ENCODE assay signal across 10 mouse cellular contexts in the genomic region with DNA sequence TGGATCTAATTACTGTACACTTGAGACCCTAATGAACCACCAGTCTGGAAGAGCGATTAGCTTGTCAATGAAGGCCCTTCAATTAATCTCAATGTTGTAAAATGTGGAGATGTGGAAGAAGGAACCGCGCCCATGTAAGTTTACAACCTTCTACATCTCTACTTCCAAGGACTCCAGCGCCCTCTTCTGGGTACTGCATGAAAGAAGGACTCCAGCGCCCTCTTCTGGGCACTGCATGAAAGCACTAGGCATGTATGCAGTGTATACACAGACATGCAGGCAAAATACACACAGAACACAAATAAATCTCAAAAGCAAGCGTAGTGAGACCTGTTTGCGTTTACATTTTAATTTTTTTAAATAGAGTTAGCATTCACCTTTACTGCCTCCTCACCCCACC. TPM values are rescaled to one million over a fixed set of nuclear protein-coding genes. Genes with fewer than 3 reads are reported as not detected.
DNase-seq lines count a peak whose midpoint lies in the region; ATAC-seq lines count a peak whose summit lies in the region.
"Had no signal": no experiment of that assay in that cellular context is flagged by ENCODE, and none has a peak within 500 bp of the region (broad histone marks: within the 10 kb centered on the region; RNA-seq: fewer than 3 reads in every experiment).

No protein-coding gene starts in this region.

- 82% methylated on average over 7 of the region's 7 CpGs for WGBS in midbrain, embryonic 11.5 days
- 86% methylated on average over 7 of the region's 7 CpGs for WGBS in midbrain, embryonic 16.5 days
- WGBS in kidney, embryonic 15.5 days = 74% methylated on average over 7 of the region's 7 CpGs

- no peak overlapping the region for H3K4me3 ChIP-seq in midbrain, embryonic 11.5 days (ENCODE audit: low read depth, low read length)
- no peak overlapping the region for H3K4me3 ChIP-seq in midbrain, embryonic 16.5 days (ENCODE audit: low read depth, low read length)
- H3K4me3 ChIP-seq in kidney, embryonic 15.5 days (replicated peaks) = no peak overlapping the region
- H3K4me3 ChIP-seq: hindbrain, embryonic 15.5 days; neural tube, embryonic 13.5 days had no signal

- no peaks in the 10 kb centered on the region for H3K36me3 ChIP-seq in midbrain, embryonic 11.5 days (ENCODE audit: control insufficient read depth, insufficient read depth, low read length)
- no peaks in the 10 kb centered on the region for H3K36me3 ChIP-seq in midbrain, embryonic 16.5 days (ENCODE audit: control insufficient read depth, insufficient read depth, low read length)
- H3K36me3 ChIP-seq in kidney, embryonic 15.5 days = no peaks in the 10 kb centered on the region
- H3K36me3 ChIP-seq: hindbrain, embryonic 15.5 days; neural tube, embryonic 13.5 days had no signal

- peak; percentile 23 for DNase-seq in adrenal gland, postnatal 25 days
- no peak for DNase-seq in adrenal gland, adult (ENCODE audit: inconsistent age in 2 of 2, low spot score in 1 of 2)
- DNase-seq in midbrain, embryonic 11.5 days (ENCODE audit: low spot score, missing footprints) = peak; percentile 83
- DNase-seq in spleen, adult 18-20 months = peak; percentile 36 to 50
- no peak for DNase-seq in gastrocnemius, postnatal 14 days
- no peak for DNase-seq in frontal cortex, adult 2 months (ENCODE audit: extremely low spot score in 1 of 2, low spot score in 1 of 2)

- ATAC-seq in midbrain, embryonic 11.5 days (ENCODE audit: low FRiP score) = no peak
- no peak for ATAC-seq in midbrain, embryonic 16.5 days
- ATAC-seq in kidney, embryonic 15.5 days (replicated peaks; ENCODE audit: low FRiP score) = no peak

- H3K9me3 ChIP-seq in midbrain, embryonic 11.5 days (ENCODE audit: control insufficient read depth, low read length) = no peaks in the 10 kb centered on the region
- H3K9me3 ChIP-seq in midbrain, embryonic 16.5 days (replicated peaks; ENCODE audit: control insufficient read depth, low read length, poor library complexity, severe bottlenecking) = no peaks in the 10 kb centered on the region
- no peaks in the 10 kb centered on the region for H3K9me3 ChIP-seq in kidney, embryonic 15.5 days (replicated peaks)
- H3K9me3 ChIP-seq: hindbrain, embryonic 15.5 days; neural tube, embryonic 13.5 days had no signal

- H3K4me2 ChIP-seq in midbrain, embryonic 11.5 days = no peak overlapping the region
- no peak overlapping the region for H3K4me2 ChIP-seq in midbrain, embryonic 16.5 days (ENCODE audit: low read length)
- no peak overlapping the region for H3K4me2 ChIP-seq in kidney, embryonic 15.5 days
- H3K4me2 ChIP-seq: hindbrain, embryonic 15.5 days; neural tube, embryonic 13.5 days had no signal

- H3K4me1 ChIP-seq in midbrain, embryonic 11.5 days (ENCODE audit: control insufficient read depth, insufficient read depth, low read length) = no peaks in the 10 kb centered on the region
- H3K4me1 ChIP-seq in midbrain, embryonic 16.5 days (ENCODE audit: control insufficient read depth, insufficient read depth, low read length) = no peaks in the 10 kb centered on the region
- H3K4me1 ChIP-seq in kidney, embryonic 15.5 days = peaks cover 20% of the 10 kb centered on the region
- H3K4me1 ChIP-seq: neural tube, embryonic 13.5 days had no signal

- intact Hi-C loops in gastrocnemius, postnatal 14 days (cut with DNase I; ENCODE audit: low total_unique reads) = no loop called here

- H3K9ac ChIP-seq in midbrain, embryonic 11.5 days (ENCODE audit: low read length) = no peak overlapping the region
- H3K9ac ChIP-seq in midbrain, embryonic 16.5 days (ENCODE audit: low read depth, low read length) = no peak overlapping the region
- H3K9ac ChIP-seq in kidney, embryonic 15.5 days = no peak overlapping the region
- H3K9ac ChIP-seq: hindbrain, embryonic 15.5 days; neural tube, embryonic 13.5 days had no signal

- H3K27me3 ChIP-seq in midbrain, embryonic 11.5 days (ENCODE audit: control insufficient read depth, insufficient read depth, low read length) = no peaks in the 10 kb centered on the region
- H3K27me3 ChIP-seq in midbrain, embryonic 16.5 days (ENCODE audit: control insufficient read depth, insufficient read depth, low read depth, low read length) = no peaks in the 10 kb centered on the region
- H3K27me3 ChIP-seq in kidney, embryonic 15.5 days = no peaks in the 10 kb centered on the region
- H3K27me3 ChIP-seq: hindbrain, embryonic 15.5 days; neural tube, embryonic 13.5 days had no signal

- no peak overlapping the region for H3K27ac ChIP-seq in midbrain, embryonic 11.5 days (ENCODE audit: low read depth, low read length)
- H3K27ac ChIP-seq in midbrain, embryonic 16.5 days (ENCODE audit: low read length) = no peak overlapping the region
- H3K27ac ChIP-seq in kidney, embryonic 15.5 days = peak overlapping the region; percentile 14; the same call in 1 of the 2 replicates
- H3K27ac ChIP-seq: hindbrain, embryonic 15.5 days; neural tube, embryonic 13.5 days had no signal

RNA-seq across cellular contexts. Expression of a gene that starts 6.2 kb away (rescaled TPM):
- 41.4 and 56.1 TPM in 2 replicates for total RNA-seq in adrenal gland, postnatal 25 days (2021)
- polyA plus RNA-seq in midbrain, embryonic 11.5 days (2014; fragmentation: Nextera tagmentation; extraction: Ambion mirVana) = 68.9 and 69.5 TPM in 2 replicates
- 130 and 136 TPM in 2 replicates for polyA plus RNA-seq in midbrain, embryonic 16.5 days (2015; fragmentation: Nextera tagmentation; extraction: Ambion mirVana)
- 75.1 and 84.1 TPM in 2 replicates for polyA plus RNA-seq in kidney, embryonic 15.5 days (2015; fragmentation: Nextera tagmentation; extraction: Ambion mirVana)
- 10 to 100 TPM; 28.3 to 31.4 TPM for total RNA-seq in gastrocnemius, postnatal 14 days (2021)
- 123 and 141 TPM in 2 replicates for polyA plus RNA-seq in frontal cortex, adult 2 months (2012; rRNA removed)

Comparison
In these comparisons a context has a peak if more than half of its experiments do, and no peak if none do; other contexts are left out.
1. DNase-seq: peak in adrenal gland, postnatal 25 days (single experiment), midbrain, embryonic 11.5 days (single experiment) and spleen, adult 18-20 months (2 of 2); none in adrenal gland, adult (0 of 2), gastrocnemius, postnatal 14 days (single experiment) and frontal cortex, adult 2 months (0 of 2).